Mouse (Mus musculus): ENCODE measurements at regions not wholly inside any gene's neighbourhood (a gene's known extent, or its start where the extent isn't known, plus 50 kb on each side); places are given as distances from the start of the nearest gene placed in this dataset.

DNA sequence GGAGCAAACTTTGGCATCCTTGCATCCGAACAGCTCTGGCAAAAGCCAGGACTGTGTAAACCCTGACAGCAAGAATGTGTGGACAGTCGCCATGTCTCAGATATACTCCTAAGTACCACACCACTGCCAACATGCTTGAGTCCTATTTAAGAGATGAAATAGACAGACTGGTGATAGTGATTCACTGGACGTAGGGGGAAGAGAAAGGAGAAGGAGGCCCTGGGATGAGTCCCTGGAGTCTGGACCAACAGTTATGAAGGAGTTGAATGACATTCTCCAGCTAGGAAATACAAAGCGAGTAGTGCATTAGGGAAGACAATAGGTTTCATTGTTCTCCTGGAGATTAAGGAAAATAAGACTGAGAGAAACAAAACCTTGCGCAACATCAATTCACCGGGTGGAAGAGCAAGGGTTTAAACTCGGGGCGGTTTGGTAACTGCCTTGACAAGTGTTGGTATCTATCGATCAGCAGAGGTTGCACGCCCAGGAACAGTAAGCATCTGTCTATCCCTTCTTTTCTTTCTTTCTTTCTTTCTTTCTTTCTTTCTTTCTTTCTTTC, 54.3 kb upstream of the Nrbf2 start:
- DNase-seq = no peak

DNA sequence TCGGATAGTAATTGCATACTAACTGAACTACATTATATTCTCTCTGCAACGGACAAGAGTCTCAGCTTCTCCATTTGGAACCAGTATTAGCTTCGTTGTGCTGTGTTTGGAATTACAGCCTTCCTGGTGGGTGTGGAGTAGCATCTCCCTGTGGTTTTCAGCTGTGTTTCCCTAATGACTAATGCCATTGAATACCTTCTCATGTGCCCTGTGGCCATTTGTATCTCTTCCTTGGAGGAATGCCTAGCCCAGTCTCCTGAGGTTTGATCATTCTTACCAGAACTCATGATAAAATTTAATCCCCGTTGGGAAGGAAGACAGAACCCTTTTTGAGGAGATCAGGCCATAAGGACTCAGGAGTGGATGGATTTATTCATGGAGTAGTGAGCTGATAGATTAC, 59.6 kb upstream of the Nrbf2 start:
- no peak for DNase-seq

DNA sequence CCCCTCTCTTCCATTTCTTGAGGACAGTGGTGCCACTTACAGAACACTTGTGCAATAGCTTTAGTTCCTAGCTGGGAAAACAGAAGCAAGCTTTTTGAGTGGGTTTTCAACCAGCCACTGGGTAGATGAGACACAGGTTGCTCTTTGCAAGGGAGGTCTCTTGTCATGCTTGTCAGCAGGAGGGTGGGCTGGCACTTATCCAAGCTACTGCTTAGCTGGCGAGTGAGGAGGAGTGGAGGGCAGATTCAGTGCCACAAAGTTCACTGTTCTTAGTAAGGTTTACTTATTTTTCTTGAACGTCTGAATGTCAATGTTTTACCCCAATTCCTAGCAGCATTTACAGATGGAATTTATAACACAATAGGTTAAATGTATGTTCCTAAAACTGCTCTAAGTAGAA, 65.9 kb upstream of the Nrbf2 start:
- no peak for DNase-seq

DNA sequence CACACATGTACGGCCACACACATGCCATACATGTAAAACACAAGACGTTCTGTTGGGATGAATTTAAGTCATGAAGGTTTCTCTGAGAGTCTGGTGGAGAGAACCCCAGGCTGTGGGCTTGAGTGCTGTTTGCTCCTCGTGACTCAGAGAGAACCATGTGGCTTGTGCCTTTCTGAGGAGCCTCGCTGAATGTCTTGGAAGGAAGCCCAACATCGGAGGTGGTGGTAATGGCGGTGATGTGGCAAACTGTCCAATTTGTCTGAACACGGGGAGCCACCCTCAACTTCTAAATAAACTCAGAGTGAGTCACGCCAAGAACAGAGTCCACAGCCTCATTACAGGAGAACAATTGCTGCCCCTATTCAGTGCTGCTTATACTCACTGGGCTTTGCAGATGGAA, 75.7 kb upstream of the Nrbf2 start:
- DNase-seq = peak; percentile 90

DNA sequence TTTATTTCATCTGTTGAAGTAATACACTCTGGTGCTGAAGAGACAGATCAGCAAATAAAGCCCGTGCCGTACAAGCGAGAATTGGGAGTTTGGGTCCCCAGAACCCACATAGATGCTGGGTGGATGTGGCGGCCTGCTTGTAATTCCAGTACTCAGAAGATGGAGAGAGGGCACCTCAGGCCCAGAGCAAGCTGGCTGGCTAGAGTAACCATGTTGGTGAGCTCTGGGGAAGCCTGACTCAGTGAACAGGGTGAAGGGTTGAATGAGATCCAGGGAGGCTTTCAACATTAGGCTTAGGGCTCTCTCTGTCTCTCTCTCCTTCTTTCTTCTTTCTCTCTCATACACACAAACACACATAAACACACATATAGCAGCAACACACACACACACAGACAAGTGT, 76.2 kb upstream of the Nrbf2 start:
- peak; percentile 3 for DNase-seq

DNA sequence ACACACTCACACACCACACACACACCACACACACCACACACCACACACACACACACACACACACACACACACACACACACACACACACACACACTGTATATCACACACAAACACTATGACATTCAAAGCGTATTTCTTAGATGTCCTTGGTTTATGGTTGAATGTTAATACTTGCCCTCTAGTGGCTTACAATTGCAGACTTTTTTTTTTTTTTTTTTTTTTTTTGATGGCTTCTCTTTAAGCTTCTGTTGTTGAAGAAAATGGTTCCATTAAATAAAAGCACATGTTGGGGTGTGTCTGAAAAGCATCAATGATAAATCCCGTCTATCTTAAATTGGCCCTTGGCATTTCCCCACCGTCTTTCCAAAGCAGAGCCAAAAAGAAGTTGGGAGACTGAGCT, 79.5 kb upstream of the Nrbf2 start:
- no peak for DNase-seq

DNA sequence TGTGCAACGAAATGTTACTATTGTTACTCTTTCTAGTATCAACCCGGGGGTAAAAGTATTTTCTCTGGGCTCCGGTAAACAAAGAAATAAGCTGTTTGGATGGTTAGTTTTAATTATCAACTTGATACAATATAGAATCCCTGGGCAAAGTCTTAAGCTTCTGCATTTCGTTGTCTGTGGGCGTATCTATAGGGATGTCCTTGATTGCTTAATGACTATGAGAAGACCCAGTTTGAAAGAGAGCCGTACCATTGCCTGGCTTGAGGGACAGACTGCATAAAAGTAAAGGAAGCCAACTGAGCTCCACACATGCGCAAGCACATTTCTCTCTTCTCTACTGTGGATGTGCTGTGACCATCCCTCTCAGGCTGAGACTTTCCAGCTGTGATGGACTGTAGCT, 80.1 kb upstream of the Nrbf2 start:
- DNase-seq = no peak

DNA sequence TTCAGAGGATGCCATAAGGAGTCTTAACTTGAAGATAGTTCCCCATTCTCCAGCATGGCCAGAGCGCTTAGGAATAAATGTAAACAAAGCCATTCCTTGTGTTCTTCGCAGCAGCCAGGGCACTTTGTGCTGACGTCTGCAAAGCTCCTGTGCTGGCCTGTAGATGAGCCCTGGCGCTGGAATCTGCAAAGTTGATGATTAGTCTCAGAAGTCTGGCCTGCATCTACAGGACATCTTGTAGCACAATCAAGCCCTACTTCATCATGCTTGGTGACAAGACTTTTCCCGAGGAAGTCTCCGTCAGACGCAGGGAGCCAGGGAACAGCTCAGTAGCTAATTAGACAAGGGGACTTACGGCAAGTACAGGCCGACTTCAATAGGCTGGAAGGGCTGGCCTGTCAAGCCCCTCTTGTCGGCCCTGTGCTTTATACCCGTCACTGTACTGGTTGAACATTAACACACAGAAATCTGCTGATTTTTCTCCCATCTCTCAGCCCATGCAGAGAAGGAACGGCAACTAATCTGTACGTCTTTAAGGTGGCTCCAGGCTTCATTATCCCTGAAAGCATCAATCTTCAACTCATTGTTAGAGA, 87.6 kb upstream of the Nrbf2 start:
- DNase-seq = no peak

DNA sequence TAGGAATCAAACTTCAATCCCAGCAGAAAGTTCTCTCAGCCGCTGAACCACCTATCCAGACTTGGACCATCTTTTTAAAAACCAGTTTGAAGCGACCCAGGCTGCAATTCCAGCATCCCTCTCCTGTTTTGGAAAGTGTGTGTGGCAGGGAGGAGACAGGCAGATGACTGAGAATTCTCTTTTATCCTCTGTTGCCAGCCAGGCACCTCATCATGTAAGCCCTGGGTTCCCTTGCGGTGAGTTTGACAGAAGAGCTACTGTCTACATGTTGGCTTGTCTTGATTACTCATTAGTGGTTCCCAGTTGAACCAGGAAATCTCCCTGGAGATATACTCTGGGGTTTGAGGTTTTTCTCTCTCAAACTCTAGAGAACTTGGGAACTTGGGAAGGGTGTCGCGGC, 91.5 kb upstream of the Nrbf2 start:
- no peak for DNase-seq

DNA sequence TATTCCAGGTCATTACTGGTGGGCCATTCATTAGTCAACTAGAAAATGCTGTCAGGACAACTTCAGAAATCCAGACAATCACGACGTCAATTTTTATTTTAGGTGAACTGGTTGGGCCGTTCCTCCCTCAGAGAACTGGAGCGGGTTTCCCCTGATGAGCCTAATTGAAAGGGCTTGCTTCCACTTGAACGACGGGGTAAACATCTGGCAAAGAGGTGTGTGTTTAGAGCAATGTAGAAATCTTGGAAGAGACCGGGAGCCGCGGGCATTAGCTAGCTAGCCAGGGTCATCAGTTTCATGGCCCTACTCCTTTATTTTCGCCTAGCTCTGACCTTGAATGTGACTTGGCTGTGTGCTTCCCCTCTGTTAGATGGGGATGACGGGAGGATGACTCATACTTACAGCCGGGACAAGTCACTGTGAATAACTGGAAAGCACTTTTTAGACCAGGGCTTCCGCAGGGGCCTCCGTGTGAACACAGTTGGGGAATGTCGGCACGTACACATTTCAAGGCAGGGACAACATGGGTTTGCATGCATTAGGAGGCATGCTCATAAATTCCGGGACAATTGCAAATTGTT, 92.6 kb upstream of the Nrbf2 start:
- no peak for DNase-seq

DNA sequence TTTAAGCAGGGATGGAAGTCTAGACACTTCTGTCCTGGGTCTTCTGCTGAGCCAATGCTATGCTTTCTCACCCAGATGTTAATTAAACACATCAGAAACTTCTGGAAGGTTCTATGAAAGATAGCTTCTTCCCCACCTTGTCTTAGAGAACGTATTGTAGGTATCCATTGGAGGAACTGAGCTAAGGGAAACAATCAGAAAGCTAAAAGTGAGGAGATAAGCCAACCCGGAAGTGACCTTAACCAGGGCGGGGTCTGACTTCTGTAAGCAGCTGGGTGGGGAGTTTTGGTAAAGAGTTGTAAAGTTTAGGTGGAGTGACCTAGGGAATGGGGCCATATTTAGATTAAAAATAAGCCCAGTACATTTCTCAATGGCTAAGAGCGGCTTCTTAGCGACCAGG, 95.1 kb upstream of the Nrbf2 start:
- DNase-seq = no peak

DNA sequence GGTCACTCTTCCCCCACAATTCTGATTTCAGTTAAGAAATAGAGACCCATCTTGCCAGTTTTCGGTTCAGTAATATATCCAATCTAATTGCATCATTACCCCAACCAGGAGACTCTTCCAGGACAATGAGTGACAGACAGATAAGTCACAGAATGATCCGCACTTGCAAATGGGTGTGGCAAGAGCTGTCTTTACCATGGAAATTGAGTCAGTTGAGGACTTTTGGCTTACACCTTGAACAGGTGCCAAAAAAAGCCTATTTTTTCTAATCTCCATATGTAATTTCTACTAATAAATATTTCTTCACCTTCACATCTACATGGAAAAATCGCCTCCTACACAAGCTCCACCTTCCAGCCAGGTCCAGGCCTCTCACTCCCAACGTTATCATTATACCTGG, 98.2 kb upstream of the Nrbf2 start:
- no peak for DNase-seq

DNA sequence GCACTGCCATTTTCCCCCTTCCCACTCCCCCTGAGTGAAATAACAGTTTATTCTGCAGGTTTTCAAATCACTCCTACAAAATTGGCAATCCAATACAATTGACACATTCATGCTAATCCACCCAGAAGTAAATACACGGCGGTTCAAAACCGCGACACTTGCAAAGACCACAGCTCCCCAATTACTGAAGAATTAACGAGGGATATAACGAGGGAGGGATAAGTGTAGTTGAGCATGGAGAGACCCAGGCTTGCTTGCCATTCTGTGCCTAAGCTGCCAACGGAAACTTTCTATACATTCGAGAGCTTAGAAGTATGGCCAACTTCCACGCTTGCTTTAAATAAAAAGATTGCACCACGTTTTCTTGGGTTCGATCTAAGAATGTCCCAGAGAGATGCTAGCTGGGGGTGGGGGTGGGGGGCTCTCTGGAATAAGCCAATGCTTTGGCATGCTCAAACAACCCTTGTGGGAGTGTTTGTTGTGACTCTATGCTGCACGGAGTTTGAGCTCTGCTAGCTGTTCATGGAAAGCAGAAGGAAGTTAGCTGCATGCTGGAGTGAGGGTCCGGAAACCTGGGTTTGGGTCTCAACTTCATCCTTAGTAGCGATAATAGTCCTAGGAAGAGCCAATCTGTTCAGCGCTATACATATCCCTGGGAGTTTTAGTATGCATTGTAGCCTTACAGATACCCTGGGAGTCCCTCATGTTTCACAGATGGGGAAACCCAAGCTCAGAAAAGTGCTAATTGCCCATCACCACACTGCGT, 98.9 kb upstream of the Nrbf2 start:
- DNase-seq = no peak

DNA sequence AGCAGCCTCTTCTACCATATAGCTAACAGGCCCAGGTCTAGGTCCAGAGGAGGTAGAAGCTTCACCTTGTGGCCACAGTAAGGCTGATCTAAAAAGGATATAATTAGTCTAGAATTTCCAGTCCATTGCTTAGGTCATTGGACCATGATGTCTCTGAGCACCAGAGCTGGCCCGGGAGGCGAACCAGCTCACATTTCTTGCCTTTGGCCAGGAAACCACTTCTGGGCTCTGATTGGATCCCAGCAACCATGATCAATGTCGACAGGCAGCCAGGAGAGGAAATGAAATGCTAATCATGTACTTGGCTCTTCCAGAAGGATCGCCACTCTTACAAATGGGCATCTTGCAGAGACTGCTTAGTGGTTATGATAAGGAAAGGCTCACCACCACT, 99.5 kb upstream of the Nrbf2 start:
- no peak for DNase-seq

DNA sequence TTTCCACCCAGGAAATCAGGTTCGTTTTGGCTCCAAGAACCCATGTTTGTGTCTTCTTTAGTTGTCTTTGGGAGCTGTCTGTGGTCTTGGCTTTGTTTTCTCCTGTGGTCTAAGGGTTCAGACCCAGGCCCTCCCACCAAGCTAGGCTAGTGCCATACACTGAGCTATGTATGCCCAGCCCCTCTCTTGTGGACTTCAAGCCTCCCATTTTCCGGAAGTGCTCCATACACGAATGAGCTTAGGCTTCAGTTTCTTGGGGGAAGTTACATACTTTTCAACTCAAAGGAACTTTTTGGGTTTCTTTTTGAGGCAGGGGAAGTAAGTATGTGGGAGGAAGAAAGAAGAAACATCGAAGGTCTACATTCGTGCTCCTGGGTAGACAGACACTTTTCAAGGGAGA, 100.9 kb upstream of the Nrbf2 start:
- no peak for DNase-seq

DNA sequence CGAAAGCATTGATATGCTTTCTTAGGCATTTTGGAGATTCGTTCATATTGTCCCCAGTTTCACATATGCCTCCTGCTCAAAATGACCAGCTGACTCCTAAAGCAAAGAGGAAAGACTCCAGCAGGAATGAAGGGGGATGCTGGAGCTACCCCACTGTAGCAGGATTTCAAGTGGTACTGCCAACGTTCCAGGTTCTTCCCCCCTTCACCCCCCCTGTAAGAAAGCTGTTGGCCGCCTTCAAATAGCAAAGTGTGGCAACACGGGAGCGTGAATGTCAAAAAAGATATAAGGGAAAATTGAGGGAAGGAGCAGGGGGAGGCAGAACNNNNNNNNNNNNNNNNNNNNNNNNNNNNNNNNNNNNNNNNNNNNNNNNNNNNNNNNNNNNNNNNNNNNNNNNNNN, 103.7 kb upstream of the Nrbf2 start:
- no peak for DNase-seq

DNA sequence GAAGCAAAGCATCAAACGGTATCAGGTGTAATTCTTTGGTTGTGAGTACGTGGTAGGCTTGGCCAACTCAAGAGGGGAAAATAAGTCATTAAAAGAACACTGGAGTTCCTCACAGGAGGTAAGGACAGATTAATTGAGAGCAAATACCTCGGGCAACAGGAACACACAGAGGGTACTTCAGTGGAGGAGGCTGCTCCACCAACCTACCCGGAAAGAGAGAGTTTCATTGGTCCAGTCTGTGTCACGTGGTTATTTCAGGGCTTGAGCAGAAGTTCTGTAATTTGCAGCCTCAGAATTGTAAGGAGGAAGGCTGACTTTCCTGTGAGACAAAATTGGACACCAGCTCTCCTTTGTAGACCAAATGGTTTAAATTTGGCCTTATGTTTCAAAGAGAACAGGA, 115.3 kb upstream of the Nrbf2 start:
- DNase-seq = no peak

DNA sequence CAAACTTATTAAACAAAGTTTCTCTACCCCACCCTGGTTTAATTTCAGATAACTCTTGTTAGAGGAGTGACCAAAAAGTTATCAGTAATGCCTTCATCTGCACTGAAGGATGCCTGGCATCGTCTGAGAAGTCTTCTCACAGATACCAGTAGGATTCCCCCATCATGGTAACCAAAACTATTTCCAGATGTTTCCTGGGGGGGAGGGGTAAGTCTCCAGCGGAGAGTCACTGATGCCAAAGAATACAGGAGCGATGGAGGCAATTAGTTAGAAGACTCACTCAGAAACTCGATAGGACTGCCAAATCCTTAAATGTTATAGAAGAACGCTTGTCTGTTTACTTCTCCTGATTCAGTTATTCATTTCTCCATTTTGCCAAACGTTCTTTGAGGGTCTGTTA, 116.3 kb upstream of the Nrbf2 start:
- DNase-seq = no peak

DNA sequence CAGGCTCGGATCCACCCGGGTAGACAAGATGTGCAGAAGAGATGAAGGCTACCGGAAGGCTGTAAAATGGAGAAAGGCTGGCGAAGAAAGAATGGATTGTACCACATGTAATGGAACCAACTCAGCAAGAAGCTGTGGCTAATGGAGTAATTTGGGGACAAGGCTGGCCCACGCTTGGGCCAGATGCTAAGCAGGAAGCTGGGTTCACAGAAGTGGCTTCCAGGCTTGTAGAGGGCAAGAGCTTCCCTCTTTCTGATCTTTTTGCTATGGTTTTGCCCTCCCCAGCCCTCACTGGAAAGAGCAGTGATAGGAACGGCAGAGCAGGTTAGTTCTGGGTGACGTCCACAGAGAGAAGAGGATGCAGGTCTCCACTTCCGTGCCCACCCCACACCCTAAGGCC, 117.7 kb upstream of the Egr2 start:
- no peak for DNase-seq

DNA sequence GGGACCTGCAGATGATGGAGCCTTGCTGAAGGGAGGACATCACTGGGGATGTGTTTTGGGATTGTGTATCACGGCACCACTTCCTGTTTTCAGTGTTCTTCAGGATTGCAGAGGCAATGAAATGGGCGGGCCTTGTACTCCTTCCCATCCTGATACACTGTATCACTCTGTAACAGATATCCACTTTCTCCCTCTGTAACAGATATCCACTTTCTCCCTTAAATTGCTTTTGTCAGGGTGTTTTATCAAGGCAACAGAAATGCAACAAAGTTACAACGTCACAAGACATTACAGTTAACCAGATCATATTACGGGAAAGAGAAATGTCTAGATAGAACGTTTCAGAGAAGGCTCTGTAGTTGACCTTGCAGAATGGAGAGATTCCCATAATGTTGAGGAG, 114.5 kb upstream of the Egr2 start:
- no peak for DNase-seq

DNA sequence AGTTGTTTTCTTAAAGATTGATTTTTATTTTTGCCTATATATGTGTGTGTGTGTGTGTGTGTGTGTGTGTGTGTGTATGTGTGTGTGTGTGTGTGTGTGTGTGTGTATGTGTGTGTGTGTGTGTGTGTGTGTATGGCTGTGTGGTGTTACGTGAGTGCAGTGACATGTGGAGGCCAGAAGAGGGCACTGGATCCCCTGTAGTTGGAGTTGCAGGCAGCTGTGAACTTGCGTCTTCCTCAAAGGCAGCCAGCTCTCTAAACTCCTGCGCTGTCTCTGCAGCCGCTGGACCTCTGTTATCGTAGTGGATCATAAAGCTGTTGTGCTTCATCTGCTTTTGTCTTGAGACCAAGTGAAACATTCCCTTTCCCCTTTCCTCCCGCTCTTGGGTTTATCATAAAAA, 109.9 kb upstream of the Egr2 start:
- no peak for DNase-seq

DNA sequence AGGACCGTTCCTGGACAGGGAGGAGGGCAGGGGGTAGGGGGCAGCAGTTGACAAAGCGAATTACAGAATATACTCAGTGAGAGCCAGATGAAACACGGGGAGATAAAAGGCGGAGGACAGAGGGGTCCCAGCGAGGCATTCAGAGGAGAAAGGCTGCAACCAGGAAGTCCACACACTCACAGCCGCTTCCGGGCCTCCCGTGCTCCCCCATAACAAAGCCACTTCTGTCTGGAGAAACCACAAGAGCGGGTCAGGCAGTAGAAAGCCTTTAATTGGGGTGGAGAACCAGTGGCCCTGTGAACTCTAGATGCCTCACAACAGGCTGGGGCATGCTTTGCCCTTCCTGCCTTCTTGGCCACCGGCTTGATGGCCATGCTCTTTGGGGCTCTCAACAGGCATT, 108.1 kb upstream of the Egr2 start:
- DNase-seq = no peak

DNA sequence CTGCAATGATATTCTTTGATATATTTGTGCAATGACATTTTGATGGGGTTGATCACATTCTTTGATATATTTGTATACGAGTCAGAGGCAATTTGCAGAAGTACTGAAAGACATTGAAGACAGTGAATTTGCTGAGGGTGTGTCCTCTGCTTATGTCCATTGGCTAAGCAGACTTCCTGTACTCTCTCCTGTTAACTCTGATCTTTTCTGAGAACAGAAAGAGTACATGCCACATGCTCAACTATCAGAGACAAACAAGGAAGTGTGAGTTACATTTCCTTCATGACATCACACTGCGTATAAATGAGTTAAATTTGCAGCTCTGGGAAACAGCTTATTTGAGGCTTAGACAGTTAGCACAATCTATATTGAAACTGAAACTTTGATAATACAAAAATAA, 104.5 kb upstream of the Egr2 start:
- no peak for DNase-seq

DNA sequence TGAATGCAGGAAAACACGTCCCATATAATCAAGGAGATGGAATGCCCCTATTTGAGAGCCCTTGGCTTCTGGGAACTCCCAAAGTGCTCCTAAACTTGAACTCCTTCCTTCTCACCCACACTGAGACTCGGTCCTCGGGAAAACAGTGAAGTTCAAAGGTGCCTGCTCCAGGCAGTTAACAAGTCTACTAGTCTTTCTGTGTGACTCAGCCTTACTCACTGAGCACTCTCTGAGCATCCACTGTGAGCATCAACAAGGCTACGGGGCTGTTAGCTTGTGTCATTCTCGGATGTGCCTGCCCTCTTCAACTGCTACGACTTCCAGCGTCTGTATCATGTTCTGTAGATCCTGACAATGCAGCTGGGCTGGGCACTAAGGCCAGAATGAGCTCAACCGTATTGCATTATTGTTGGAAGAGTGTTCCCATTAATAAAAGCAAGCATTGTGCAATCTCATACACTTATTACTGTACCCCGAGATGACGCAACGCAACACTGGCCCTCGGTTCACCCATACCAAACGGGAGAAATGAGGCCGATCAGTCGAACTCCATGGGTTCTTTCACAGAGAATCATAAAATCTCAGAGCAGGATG, 96.1 kb upstream of the Egr2 start:
- DNase-seq = no peak

Measured in right cerebral cortex, adult 18-20 months (tissue).